Mouse (Mus musculus) adrenal gland, postnatal 10 days (tissue): Measurements from ENCODE around the gene Celf5. TPM values are rescaled to one million over a fixed set of nuclear protein-coding genes. Genes with fewer than 3 reads are reported as not detected.

Experiments used
- DNase-seq: peaks from one replicate; pipeline ENCODE4 v3.0.0; 2021; ENCODE audit warnings: mixed read lengths
- long read RNA-seq, 2 experiments: library from polyadenylated mRNA; stranded (forward); transcript quantifications; one replicate each; pipeline ENCODE4 v2.0.0; 2021
- total RNA-seq, 2 experiments: library from RNA; stranded (reverse); gene quantifications; 2 replicates each; pipeline ENCODE4 v1.2.3; 2021

Celf5 gene
- total RNA-seq: 1 to 10 TPM in 1 of 2 experiments, under 1 TPM in 1; 0.84 to 2.2 TPM
- long read RNA-seq, experiment 1, partial matches to known transcripts: 0 of 1 reads
- long read RNA-seq, experiment 1, other reads (novel, unspliced or antisense): 1 of 1 reads
- long read RNA-seq, experiment 2, partial matches to known transcripts: 1 of 1 reads
- long read RNA-seq, experiment 2, other reads (novel, unspliced or antisense): 0 of 1 reads

- DNase-seq: peak; percentile 76
Observed at GRCm38 (mm10) chr10:81482533-81482889, at the start of gene Celf5. Gene Celf5 (minus strand): TSS chr10:81482709.

DNA sequence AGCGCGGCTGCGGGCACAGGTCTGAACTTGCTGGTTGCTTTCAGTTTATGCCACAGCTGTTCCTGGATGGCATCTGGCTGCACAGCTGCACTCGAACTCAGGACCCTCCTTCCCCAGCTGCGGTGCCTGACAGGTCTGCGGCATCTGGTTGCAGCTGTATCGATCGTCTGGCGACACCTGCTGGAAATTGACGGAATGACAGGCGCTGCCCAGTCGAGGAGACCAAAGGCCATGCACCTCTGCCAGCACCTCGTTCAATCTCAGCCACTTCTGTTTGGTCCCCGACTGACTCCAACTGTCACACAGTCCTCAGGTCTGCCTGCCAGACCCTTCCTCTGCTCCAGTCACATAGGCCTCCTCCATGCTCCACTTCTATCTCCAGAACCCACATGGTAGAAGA lies 44.3 kb upstream of the Celf5 start:
- peak; percentile 93 for DNase-seq

GRCm38 (mm10) chr10:81525017-81525694 lies 42.6 kb upstream of the Celf5 start:
- no peak for DNase-seq

DNA sequence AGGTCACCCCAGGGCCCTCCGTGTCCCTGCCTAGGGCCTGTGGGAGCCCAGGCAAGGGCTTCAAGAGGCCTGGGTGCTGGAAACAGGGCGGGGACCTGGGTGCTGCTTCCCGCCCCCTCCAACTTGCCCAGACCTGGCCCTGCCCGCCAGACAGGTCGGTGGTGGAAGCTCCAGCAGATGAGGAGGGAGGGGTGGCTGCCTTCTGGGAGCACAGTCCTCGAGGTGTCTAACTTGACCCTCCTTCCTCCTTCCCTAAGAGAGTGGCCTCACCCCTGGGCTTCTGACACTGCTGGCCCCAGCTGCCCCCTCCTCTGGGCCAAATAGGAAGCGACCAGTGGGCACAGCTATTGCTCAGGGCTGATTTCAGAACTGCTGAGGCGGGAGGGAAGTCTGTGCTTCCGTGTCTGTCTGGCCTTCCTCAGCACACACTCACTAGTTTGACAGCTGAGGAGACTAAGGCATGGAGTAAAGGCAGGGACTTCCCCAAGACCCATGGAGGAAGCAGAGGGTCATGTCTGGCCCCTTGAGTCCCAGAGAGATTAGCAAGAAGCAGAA lies 41.6 kb upstream of the Celf5 start, which contains the start of gene Gna15:
Gene Gna15, minus strand, starts transcription at position 175 of the 555 bp plus-strand sequence.
- DNase-seq: no peak

DNA sequence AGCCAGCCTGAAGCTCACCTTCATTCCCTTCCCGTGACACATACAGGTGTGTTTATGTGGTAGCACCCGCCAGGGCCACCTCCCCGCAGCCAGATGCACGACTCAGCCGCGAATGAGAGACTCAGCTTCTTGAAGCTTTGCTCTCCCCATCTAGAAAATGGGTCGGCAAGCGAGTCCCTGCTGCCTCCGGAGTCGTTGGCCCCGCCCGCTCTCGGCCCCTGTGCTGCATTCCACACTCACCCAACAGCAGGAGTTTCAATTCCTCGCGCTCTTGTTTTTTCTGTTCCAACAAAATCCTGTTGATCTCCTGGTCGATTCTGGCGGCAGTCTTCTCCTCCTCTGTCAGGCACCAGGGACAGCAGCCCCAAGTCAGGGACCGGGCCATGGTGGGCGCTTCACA lies 41.1 kb upstream of the Celf5 start:
- DNase-seq: no peak

DNA sequence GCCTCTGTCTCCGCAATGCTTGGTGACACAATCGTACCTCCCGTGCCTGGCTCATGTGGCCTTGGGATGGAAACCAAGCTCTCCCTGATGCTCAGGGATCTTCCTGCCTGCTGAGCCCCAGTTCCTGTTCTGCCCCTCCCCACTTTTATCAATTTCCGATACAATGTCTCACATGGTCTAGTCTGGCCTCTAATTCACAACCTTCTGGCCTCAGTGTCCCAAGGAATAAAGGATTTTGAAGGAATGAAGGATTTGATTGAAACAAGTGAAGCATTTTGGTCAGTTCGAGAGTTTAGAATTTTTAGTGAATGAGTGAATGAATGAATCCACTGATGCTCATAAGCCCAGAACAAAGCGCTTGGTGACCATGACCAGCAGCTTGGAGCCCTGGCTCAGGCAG lies 40.6 kb upstream of the Celf5 start:
- no peak for DNase-seq

GRCm38 (mm10) chr10:81519978-81520365 lies 37.5 kb upstream of the Celf5 start:
- no peak for DNase-seq

DNA sequence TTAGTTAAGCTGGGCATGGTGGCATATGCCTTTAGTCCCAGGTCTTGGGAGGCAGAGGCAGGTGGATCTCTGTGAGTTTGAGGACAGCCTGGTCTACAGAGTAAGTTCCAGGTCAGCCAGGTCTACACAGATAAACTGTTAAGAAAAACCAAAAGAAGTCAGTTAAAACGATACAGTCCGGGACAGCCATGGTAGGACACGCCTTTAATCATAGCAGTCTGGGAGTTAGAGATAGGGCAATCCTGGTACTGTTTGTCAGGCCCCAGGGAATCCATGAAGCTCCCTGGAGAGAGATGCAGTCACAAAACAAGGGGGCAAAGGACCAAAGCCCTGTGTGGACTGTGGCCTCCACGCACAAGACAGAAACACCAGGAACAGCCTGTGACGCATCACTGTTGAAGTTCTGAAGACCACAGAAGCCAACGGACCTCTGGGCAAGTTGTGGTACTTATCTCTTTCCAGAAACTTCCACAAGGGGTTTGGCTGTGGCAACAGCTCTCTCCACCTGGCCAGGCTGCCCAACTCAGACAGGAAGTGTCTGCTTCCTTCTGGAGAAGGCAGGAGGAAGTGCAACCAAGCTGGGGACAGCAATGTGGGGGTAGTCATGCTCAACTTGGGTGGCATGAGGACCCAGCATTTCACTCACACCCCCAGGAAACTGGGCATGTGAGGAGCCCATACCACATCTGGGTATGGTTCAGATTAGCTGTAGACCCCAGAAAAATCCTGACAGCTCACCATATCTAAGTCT lies 36.9 kb upstream of the Celf5 start:
- DNase-seq: no peak

DNA sequence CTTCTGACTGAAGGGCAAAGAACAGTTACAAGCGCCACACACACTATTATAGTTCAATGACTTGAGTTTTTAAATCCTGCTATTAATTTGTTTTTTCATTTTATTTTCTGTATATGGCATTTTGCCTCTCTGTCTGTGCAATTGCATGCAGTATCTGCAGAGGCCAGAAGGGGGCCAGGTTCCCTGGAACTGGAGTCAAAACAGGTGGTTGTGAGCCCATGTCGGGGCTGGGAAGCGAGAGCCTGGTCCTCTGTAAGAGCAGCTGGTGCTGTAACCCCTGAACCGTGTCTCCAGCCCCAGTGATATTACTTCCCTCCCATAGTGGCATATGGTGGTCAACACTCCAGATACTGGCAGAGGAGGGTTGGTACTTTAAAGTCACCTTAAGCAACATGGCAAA lies 36.0 kb upstream of the Celf5 start:
- peak; percentile 83 for DNase-seq

GRCm38 (mm10) chr10:81517227-81517626 lies 34.7 kb upstream of the Celf5 start:
- DNase-seq: no peak

GRCm38 (mm10) chr10:81513798-81514197 lies 31.3 kb upstream of the Celf5 start:
- no peak for DNase-seq

- DNase-seq: no peak
Observed at GRCm38 (mm10) chr10:81510246-81510810, 27.8 kb upstream of the Celf5 start.

GRCm38 (mm10) chr10:81507691-81508489 lies 25.4 kb upstream of the Celf5 start:
- DNase-seq: no peak

DNA sequence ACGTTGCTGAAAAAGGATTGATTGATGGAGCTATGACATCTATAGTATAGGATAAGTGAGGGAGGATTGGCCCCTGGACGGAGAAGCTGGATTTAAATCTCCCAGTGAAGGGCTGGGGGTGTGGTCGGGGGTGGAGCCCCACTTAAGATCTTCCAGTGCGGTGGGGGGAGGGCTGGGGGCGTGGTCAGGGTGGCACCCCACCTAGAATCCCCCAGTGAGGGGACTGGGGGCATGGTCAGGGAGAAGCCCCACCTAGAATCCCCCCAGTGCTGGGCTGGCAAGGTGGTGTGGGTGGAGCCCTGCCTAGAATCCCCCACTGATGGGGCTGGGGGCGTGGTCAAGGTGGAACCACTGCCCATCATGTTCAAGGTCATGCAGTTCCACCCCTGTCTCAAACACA lies 24.6 kb upstream of the Celf5 start:
- no peak for DNase-seq

DNA sequence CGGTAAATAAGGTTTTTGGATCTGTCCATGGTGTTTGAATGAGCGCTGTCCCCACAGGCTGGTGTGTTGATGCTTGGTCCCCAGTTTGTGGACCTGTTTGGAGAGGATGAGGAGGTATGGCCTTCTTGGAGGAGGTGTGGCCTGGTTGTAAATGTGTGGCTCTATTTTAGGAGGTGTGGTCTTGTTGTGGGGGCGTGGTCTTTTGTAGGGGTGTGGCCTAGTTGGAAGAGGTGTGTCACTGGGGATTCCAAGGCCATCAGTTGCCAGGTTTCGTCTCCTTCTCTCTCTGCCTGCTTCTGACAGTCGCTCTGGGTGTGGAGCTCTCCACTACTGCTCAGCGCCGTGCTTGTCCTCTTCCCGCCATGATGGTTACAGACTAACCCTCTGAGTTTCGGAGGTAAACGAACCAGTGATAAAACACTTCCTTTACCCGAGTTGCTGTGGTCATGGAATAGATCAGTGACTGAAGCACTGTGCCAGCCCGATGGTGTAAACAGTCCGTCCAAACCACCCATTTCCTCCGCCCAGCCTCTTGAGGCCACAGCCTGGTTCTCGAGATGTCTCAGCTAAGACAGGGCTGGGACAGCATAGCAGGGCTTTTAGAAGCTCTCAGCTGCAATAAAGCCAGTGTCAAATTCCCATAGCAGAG lies 22.6 kb upstream of the Celf5 start:
- DNase-seq: no peak

GRCm38 (mm10) chr10:81502658-81503057 lies 20.1 kb upstream of the Celf5 start:
- peak; percentile 96 for DNase-seq

DNA sequence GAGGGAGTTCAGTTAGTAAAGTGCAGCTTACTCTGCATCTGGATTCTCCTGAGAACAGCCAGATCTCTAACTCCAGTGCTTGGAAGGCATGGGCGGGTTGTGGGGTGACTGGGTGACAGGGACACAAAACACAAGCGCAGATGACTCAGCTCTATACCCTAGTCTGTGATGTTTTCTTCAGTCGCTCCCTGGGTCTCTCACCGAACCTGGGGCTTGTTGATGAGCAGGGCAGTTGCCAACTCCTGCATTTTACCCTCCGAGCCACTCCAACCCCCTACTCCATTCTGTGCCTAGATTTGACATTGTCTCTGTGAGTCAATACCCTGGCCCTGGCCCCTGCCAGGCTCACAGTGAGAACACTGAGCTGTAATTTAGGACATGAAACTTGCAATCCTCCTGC lies 19.4 kb upstream of the Celf5 start:
- no peak for DNase-seq

DNA sequence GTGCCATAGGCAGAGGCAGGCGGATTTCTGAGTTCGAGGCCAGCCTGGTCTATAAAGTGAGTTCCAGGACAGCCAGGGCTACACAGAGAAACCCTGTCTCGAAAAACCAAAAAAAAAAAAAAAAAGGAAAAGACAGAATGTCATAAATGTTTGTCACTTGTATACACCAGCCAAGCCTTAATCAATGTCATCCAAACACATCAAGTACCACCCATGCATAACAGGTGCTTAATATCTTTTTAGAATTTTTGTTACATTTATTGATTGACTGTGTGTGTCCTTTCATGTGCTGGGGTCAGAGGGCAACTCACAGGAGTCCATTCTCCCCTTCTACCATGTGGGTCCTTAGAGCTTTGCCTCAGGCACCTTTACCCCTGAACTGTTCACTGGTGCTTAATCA lies 17.5 kb upstream of the Celf5 start, which contains the start of gene S1pr4:
Gene S1pr4, minus strand, starts transcription at position 101 of the 400 bp plus-strand sequence.
- DNase-seq: no peak

GRCm38 (mm10) chr10:81499250-81499901 lies 16.9 kb upstream of the Celf5 start:
- no peak for DNase-seq

GRCm38 (mm10) chr10:81498316-81499249 lies 16.1 kb upstream of the Celf5 start:
- no peak for DNase-seq
